In the genomic region with DNA sequence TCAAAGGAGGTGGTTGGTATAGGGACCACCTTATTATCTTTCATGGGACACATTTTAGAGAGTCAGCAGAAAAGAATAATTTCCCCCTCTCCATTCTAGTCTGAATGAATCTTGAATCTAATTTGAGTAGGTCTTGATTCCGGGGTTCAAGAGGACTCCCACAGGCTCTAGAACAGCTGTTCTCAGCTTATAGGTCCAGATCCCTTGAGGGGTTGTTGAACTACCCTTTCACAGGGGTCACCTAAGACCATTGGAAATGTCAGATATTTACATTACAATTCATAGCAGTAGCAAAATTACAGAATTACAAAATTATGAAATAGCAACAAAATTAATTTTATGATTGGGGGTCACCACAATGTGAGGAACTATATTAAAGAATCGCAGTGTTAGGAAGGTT, we compare ENCODE assay signal across 7 mouse cellular contexts. TPM values are rescaled to one million over a fixed set of nuclear protein-coding genes. Genes with fewer than 3 reads are reported as not detected.
A peak's percentile ranks its signal among the peaks of the same experiment; 100 is the strongest.
DNase-seq lines count a peak whose midpoint lies in the region; ATAC-seq and TF ChIP-seq lines count a peak whose summit lies in the region.

No protein-coding gene starts in this region.

- 59% methylated on average over 2 of the region's 2 CpGs for WGBS in lung, embryonic 15.5 days
- WGBS in hindbrain, embryonic 10.5 days = 53% methylated on average over 2 of the region's 2 CpGs
- WGBS in limb, embryonic 15.5 days = 62% methylated on average over 2 of the region's 2 CpGs
- WGBS in stomach, embryonic 14.5 days = 58% methylated on average over 2 of the region's 2 CpGs
- 67% methylated on average over 2 of the region's 2 CpGs for WGBS in kidney, adult 2 months

- H3K27me3 ChIP-seq in lung, embryonic 15.5 days = no peaks in the 10 kb centered on the region
- H3K27me3 ChIP-seq in hindbrain, embryonic 10.5 days (ENCODE audit: insufficient read depth, poor library complexity, severe bottlenecking) = no peaks in the 10 kb centered on the region
- H3K27me3 ChIP-seq in limb, embryonic 15.5 days = no peaks in the 10 kb centered on the region
- no peaks in the 10 kb centered on the region for H3K27me3 ChIP-seq in stomach, embryonic 14.5 days (ENCODE audit: control insufficient read depth, insufficient read depth, low read length)
- H3K27me3 ChIP-seq in kidney, adult 2 months (replicated peaks; ENCODE audit: control insufficient read depth, insufficient read depth, low read length) = no peaks in the 10 kb centered on the region

- no peak for TF ChIP-seq POLR2A in kidney, adult 2 months (IDR thresholded peaks at IDR 0.05; ENCODE audit: low read depth, low read length)

- no peak for ATAC-seq in lung, embryonic 15.5 days (ENCODE audit: borderline replicate concordance, extremely low read depth, low FRiP score, low TSS enrichment)
- ATAC-seq in limb, embryonic 15.5 days (ENCODE audit: insufficient number of reproducible peaks, low FRiP score, low TSS enrichment, low read depth) = no peak
- ATAC-seq in stomach, embryonic 14.5 days (ENCODE audit: insufficient number of reproducible peaks, insufficient read depth, low FRiP score, low read depth) = no peak

- peaks cover 6% of the 10 kb centered on the region for H3K4me1 ChIP-seq in lung, embryonic 15.5 days
- peaks cover 29% of the 10 kb centered on the region for H3K4me1 ChIP-seq in hindbrain, embryonic 10.5 days (replicated peaks)
- H3K4me1 ChIP-seq in limb, embryonic 15.5 days = peaks cover 10% of the 10 kb centered on the region; the same call in 1 of the 2 replicates
- H3K4me1 ChIP-seq in stomach, embryonic 14.5 days (ENCODE audit: control insufficient read depth, insufficient read depth, low read length) = peaks cover 5% of the 10 kb centered on the region; the same call in 1 of the 2 replicates
- peaks cover 6% of the 10 kb centered on the region; the same call in 1 of the 2 replicates for H3K4me1 ChIP-seq in kidney, adult 2 months (ENCODE audit: control insufficient read depth, insufficient read depth, low read length)

- no peak for TF ChIP-seq CTCF in kidney, adult 2 months (conservative IDR thresholded peaks at IDR 0.05; ENCODE audit: insufficient read depth, insufficient read length, low read depth, low read length)

- H3K27ac ChIP-seq in lung, embryonic 15.5 days = no peak overlapping the region
- peak overlapping the region; percentile 86 for H3K27ac ChIP-seq in hindbrain, embryonic 10.5 days
- no peak overlapping the region for H3K27ac ChIP-seq in limb, embryonic 15.5 days
- H3K27ac ChIP-seq in stomach, embryonic 14.5 days (ENCODE audit: low read length) = no peak overlapping the region
- H3K27ac ChIP-seq in kidney, adult 2 months (ENCODE audit: insufficient read depth, low read depth, low read length) = no peak overlapping the region

- H3K4me2 ChIP-seq in lung, embryonic 15.5 days = peak overlapping the region; percentile 74
- H3K4me2 ChIP-seq in limb, embryonic 15.5 days = peak overlapping the region; percentile 50
- H3K4me2 ChIP-seq in stomach, embryonic 14.5 days (replicated peaks; ENCODE audit: low read depth, low read length) = peak overlapping the region; percentile 57

- no peaks in the 10 kb centered on the region for H3K9me3 ChIP-seq in lung, embryonic 15.5 days
- H3K9me3 ChIP-seq in hindbrain, embryonic 10.5 days = no peaks in the 10 kb centered on the region
- H3K9me3 ChIP-seq in limb, embryonic 15.5 days = no peaks in the 10 kb centered on the region
- no peaks in the 10 kb centered on the region for H3K9me3 ChIP-seq in stomach, embryonic 14.5 days (ENCODE audit: control insufficient read depth, low read depth, low read length)

- DNase-seq in lung, postnatal 14 days = no peak
- DNase-seq in hindbrain, embryonic 10.5 days (ENCODE audit: low spot score) = no peak
- DNase-seq in kidney, adult 2 months = no peak
- DNase-seq in MN1 (ENCODE audit: low spot score) = no peak

- H3K4me3 ChIP-seq in lung, embryonic 15.5 days = peak overlapping the region; percentile 44; the same call in 1 of the 2 replicates
- H3K4me3 ChIP-seq in hindbrain, embryonic 10.5 days = peak overlapping the region; percentile 58
- peak overlapping the region; percentile 44 for H3K4me3 ChIP-seq in limb, embryonic 15.5 days
- peak overlapping the region; percentile 40; the same call in 1 of the 2 replicates for H3K4me3 ChIP-seq in stomach, embryonic 14.5 days (ENCODE audit: low read depth, low read length)
- H3K4me3 ChIP-seq in kidney, adult 2 months (ENCODE audit: insufficient read depth, low read depth, low read length) = no peak overlapping the region

- H3K36me3 ChIP-seq in lung, embryonic 15.5 days = no peaks in the 10 kb centered on the region
- H3K36me3 ChIP-seq in hindbrain, embryonic 10.5 days = no peaks in the 10 kb centered on the region
- H3K36me3 ChIP-seq in limb, embryonic 15.5 days = no peaks in the 10 kb centered on the region
- H3K36me3 ChIP-seq in stomach, embryonic 14.5 days (ENCODE audit: control insufficient read depth, insufficient read depth, low read length) = no peaks in the 10 kb centered on the region
- H3K36me3 ChIP-seq in kidney, adult 2 months (ENCODE audit: control insufficient read depth, insufficient read depth, low read length) = no peaks in the 10 kb centered on the region

- H3K9ac ChIP-seq in lung, embryonic 15.5 days = no peak overlapping the region
- H3K9ac ChIP-seq in limb, embryonic 15.5 days = no peak overlapping the region
- H3K9ac ChIP-seq in stomach, embryonic 14.5 days (replicated peaks; ENCODE audit: low read depth, low read length) = no peak overlapping the region

RNA-seq across cellular contexts. Expression of a gene that starts 54.0 kb away (rescaled TPM):
- polyA plus RNA-seq in lung, embryonic 15.5 days (2015; fragmentation: Nextera tagmentation; extraction: Ambion mirVana) = 15.3 and 16.2 TPM in 2 replicates
- 58.8 and 90.7 TPM in 2 replicates for polyA plus RNA-seq in hindbrain, embryonic 10.5 days (2016; fragmentation: Nextera tagmentation; extraction: Ambion mirVana)
- polyA plus RNA-seq in limb, embryonic 15.5 days (2015; fragmentation: Nextera tagmentation; extraction: Ambion mirVana) = 16.6 and 19.9 TPM in 2 replicates
- 35.7 and 36.2 TPM in 2 replicates for polyA plus RNA-seq in stomach, embryonic 14.5 days (2014; fragmentation: Nextera tagmentation; extraction: Ambion mirVana)
- 25.1 and 30.3 TPM in 2 replicates for polyA plus RNA-seq in kidney, adult 2 months (2012; rRNA removed)
